Mouse (Mus musculus) mouse trophoblast stem cell (cell line): ENCODE measurements around the gene Orm2.

Source experiments
- in situ Hi-C, 2 experiments: fragments of 300-500 bp; cut with MseI, MboI; formaldehyde crosslinking; loops; 2 replicates in 1 of 2; 3 replicates in 1 of 2; pipeline ENCODE4 v1.15.1; 2025

Gene Orm2

GRCm38 (mm10) chr4:63377483-63377882 lies 15.2 kb downstream of the Orm2 start:
- in situ Hi-C loops = no loop called here

GRCm38 (mm10) chr4:63382676-63383369 lies 20.6 kb downstream of the Orm2 start:
- in situ Hi-C loops = no loop called here

DNA sequence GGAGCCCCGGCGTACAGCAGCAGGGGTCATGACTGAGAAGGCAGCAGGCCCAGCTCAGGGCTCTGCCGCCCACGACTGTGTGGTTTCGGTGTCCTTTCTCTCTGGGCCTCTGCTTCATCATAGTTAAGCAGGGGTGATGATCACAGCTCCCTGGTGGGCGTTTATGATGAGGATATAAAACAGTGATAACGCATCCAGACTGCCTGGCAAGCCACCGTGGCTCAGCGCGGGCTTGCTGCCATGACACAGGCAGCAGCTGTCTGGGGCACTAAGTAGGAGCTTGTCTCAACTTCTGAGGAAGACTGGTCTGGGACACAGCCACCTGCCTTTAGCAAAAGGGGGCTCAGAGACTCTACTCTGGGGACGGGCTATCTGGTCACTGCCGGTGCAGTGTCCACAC lies 21.2 kb downstream of the Orm2 start:
- in situ Hi-C loops = no loop called here

DNA sequence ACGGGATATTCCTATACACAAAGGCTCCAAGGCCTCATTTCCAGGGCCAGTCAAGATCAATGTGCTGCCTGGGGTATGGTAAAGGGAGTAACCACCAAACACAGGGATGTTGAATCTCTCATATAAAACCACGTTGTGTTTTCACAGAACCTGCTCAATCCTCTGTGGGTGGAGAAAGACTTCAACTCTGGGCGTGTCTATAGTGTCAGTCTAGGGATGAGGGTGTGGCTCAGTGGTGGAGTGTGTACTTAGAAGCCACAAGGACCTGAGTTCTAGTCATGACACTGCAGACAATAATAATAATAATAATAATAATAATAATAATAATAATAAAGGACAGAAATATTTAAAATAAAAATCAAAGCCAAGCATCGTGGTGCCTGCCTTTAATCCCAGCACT lies 22.0 kb downstream of the Orm2 start:
- in situ Hi-C loops = no loop called here

- in situ Hi-C loops = no loop called here
These were observed 23.0 kb downstream of the Orm2 start for GRCm38 (mm10) chr4:63385253-63385652.

GRCm38 (mm10) chr4:63385784-63386183 lies 23.5 kb downstream of the Orm2 start:
- in situ Hi-C loops = no loop called here

DNA sequence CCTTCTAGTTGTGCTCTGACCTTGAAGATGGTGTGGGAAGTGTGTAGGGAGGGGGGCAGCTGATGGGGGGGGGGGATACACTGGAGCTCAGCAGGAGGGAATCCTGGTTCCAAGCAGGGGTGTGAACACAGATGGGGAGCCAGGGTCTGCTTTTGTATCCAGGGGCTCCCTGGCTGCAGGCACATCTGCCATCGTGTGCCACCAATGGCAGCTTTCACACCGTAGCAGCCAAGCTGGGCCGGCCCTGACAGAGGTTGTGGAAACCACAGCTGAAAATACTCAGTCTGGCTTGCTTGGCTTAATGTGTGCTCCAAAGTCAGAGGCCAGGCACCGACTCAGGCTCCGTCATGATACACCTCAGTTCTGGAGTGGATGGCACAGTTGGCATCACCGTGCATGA lies 25.8 kb downstream of the Orm2 start:
- in situ Hi-C loops = no loop called here

- in situ Hi-C loops = no loop called here
These were observed 27.1 kb downstream of the Orm2 start for GRCm38 (mm10) chr4:63389121-63389886.

- in situ Hi-C loops = no loop called here
These were observed 27.8 kb downstream of the Orm2 start for GRCm38 (mm10) chr4:63389887-63390528.

- in situ Hi-C loops = no loop called here
These were observed 29.1 kb downstream of the Orm2 start for GRCm38 (mm10) chr4:63391322-63391721.

DNA sequence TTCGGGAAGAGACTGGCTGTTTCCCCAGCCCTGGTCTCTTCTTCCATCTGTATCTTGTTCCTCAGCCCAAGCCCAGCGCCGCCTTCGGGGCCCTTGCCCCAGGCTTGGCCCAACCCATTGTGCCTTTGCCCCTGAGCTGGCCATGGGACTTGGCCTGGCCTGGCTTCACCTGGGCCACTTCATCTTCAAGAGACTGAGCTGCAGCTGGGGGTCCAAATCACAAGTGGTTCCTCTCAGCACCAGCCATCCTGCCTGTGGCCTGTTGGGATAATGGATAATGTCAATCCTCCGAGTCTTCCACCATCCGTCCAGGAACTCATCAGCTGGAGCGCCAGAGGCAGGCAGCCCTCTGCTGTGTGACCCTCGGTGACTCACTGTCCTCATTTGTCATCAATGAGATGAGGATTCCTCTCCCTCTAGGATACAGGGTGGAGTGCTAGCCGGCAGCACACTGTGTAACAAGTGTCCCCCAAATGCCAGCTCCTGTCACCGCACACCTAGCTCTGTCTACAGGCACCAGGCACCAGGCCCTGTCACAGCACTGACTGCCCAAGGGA lies 35.8 kb downstream of the Orm2 start:
- in situ Hi-C loops = no loop called here

- in situ Hi-C loops = no loop called here
These were observed 36.8 kb downstream of the Orm2 start for GRCm38 (mm10) chr4:63398854-63399609.

GRCm38 (mm10) chr4:63399691-63400270 lies 37.5 kb downstream of the Orm2 start:
- in situ Hi-C loops = no loop called here

- in situ Hi-C loops = no loop called here
These were observed 38.5 kb downstream of the Orm2 start for GRCm38 (mm10) chr4:63400541-63401306.

- in situ Hi-C loops = no loop called here
These were observed 39.4 kb downstream of the Orm2 start for GRCm38 (mm10) chr4:63401620-63402019.

DNA sequence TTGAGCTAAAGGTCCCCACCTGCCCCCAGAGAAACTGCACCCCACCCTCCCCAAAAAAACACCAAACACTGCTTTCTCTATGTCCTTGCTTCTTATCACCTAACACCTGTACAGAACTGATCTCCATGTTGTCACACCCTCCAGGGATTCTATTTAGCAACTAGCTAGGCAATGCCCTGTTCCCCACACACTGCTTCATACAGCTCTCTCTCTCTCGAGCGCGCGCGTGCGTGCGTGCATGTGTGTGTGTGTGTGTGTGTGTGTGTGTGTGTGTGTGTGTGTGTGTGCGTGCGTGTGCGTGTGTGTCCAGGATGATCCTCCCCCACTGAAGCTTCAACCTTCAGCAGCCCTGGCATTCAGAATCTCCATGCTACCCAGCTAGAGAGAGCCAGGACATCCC lies 39.8 kb downstream of the Orm2 start:
- in situ Hi-C loops = no loop called here

- in situ Hi-C loops = no loop called here
These were observed 40.3 kb downstream of the Orm2 start for GRCm38 (mm10) chr4:63402558-63402957.

- in situ Hi-C loops = no loop called here
These were observed 41.1 kb downstream of the Orm2 start, which contains the start of gene Akna for GRCm38 (mm10) chr4:63403040-63403959. TSS of gene Akna (minus strand) at chr4:63403354.

DNA sequence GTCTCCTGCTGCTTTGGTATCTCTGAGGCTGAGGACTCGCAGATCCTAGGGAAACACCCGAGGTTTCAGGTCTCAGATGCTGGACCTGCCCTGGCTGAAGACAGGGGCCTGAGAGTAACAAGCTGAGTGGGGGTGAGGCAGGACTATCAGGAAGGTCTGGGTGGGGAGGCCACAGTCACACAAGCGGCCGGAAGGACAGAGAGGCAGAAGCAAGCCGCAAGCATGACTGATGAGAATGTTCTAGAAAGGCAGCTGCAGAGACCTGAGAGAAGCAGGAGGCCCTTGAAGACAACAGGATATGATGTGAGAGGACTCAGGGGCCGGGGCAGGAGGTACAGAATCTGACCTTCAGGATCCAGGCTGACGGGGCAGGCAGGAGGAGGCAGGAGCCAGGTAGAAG lies 42.0 kb downstream of the Orm2 start:
- in situ Hi-C loops = no loop called here
